Mouse (Mus musculus): ENCODE results near the gene A530016L24Rik. TPM values are rescaled to one million over a fixed set of nuclear protein-coding genes. Genes with fewer than 3 reads are reported as not detected.

A530016L24Rik gene
- polyA plus RNA-seq, 1 experiment from 2014 or later: 0.36 TPM

GRCm38 (mm10) chr12:112507264-112507663, 18.0 kb downstream of the A530016L24Rik start:
- WGBS: 35% methylated on average over 4 of the region's 4 CpGs
- no peak for DNase-seq (ENCODE audit: low spot score)
- no peak for ATAC-seq (replicated peaks; ENCODE audit: low FRiP score, low read depth)
- Histone ChIP-seq H3K9me3 (replicated peaks; ENCODE audit: low read length) (no peaks in the 10 kb centered on the region), H3K36me3 (ENCODE audit: insufficient read depth, low read length) (no peaks in the 10 kb centered on the region), H3K4me3 (replicated peaks; ENCODE audit: low read depth, low read length) (no peak overlapping the region), H3K27me3 (ENCODE audit: insufficient read depth, low read length) (peaks cover 15% of the 10 kb centered on the region), H3K9ac (ENCODE audit: low read depth, low read length) (no peak overlapping the region), H3K27ac (no peak overlapping the region), H3K4me2 (ENCODE audit: low read length) (no peak overlapping the region), H3K4me1 (replicated peaks; ENCODE audit: insufficient read depth, low read length) (no peaks in the 10 kb centered on the region)
- TF ChIP-seq CTCF (IDR thresholded peaks at IDR 0.05; ENCODE audit: low read depth): no peak

GRCm38 (mm10) chr12:112507984-112508383, 18.7 kb downstream of the A530016L24Rik start:
- Histone ChIP-seq H3K36me3 (ENCODE audit: insufficient read depth, low read length) (no peaks in the 10 kb centered on the region), H3K4me2 (ENCODE audit: low read length) (no peak overlapping the region), H3K4me1 (replicated peaks; ENCODE audit: insufficient read depth, low read length) (no peaks in the 10 kb centered on the region), H3K27ac (no peak overlapping the region), H3K9ac (ENCODE audit: low read depth, low read length) (no peak overlapping the region), H3K9me3 (replicated peaks; ENCODE audit: low read length) (no peaks in the 10 kb centered on the region), H3K27me3 (ENCODE audit: insufficient read depth, low read length) (peaks cover 15% of the 10 kb centered on the region), H3K4me3 (replicated peaks; ENCODE audit: low read depth, low read length) (no peak overlapping the region)
- DNase-seq (ENCODE audit: low spot score) (no peak), ATAC-seq (replicated peaks; ENCODE audit: low FRiP score, low read depth) (no peak)
- TF ChIP-seq CTCF (IDR thresholded peaks at IDR 0.05; ENCODE audit: low read depth): no peak
- 85% methylated on average over 3 of the region's 3 CpGs for WGBS

- Histone ChIP-seq H3K4me1 (replicated peaks; ENCODE audit: insufficient read depth, low read length) (no peaks in the 10 kb centered on the region), H3K4me2 (ENCODE audit: low read length) (0 out of 2 replicates have a peak overlapping the region, but pooled peaks have one; percentile 51), H3K36me3 (ENCODE audit: insufficient read depth, low read length) (no peaks in the 10 kb centered on the region), H3K9me3 (replicated peaks; ENCODE audit: low read length) (no peaks in the 10 kb centered on the region), H3K27me3 (ENCODE audit: insufficient read depth, low read length) (peaks cover 15% of the 10 kb centered on the region), H3K27ac (no peak overlapping the region), H3K9ac (ENCODE audit: low read depth, low read length) (no peak overlapping the region), H3K4me3 (replicated peaks; ENCODE audit: low read depth, low read length) (no peak overlapping the region)
- ATAC-seq (replicated peaks; ENCODE audit: low FRiP score, low read depth) (no peak), DNase-seq (ENCODE audit: low spot score) (no peak)
- 25% methylated on average over 7 of the region's 7 CpGs for WGBS
- TF ChIP-seq CTCF (IDR thresholded peaks at IDR 0.05; ENCODE audit: low read depth): no peak
These were observed 21.1 kb downstream of the A530016L24Rik start for GRCm38 (mm10) chr12:112510365-112510732.

GRCm38 (mm10) chr12:112510733-112511372, 21.6 kb downstream of the A530016L24Rik start:
- no peak for TF ChIP-seq CTCF (IDR thresholded peaks at IDR 0.05; ENCODE audit: low read depth)
- DNase-seq (ENCODE audit: low spot score) (peak; percentile 55), ATAC-seq (replicated peaks; ENCODE audit: low FRiP score, low read depth) (peak; percentile 69; the same call in 1 of the 2 replicates)
- Histone ChIP-seq H3K9ac (ENCODE audit: low read depth, low read length) (no peak overlapping the region), H3K27ac (no peak overlapping the region), H3K4me1 (replicated peaks; ENCODE audit: insufficient read depth, low read length) (no peaks in the 10 kb centered on the region), H3K27me3 (ENCODE audit: insufficient read depth, low read length) (peaks cover 15% of the 10 kb centered on the region), H3K4me2 (ENCODE audit: low read length) (peak overlapping the region; percentile 51), H3K36me3 (ENCODE audit: insufficient read depth, low read length) (no peaks in the 10 kb centered on the region), H3K4me3 (replicated peaks; ENCODE audit: low read depth, low read length) (0 out of 2 replicates have a peak overlapping the region, but pooled peaks have one; percentile 16), H3K9me3 (replicated peaks; ENCODE audit: low read length) (no peaks in the 10 kb centered on the region)
- 2% methylated on average over 62 of the region's 62 CpGs for WGBS

- Histone ChIP-seq H3K4me1 (replicated peaks; ENCODE audit: insufficient read depth, low read length) (no peaks in the 10 kb centered on the region; the same call in 1 of the 2 replicates), H3K4me3 (replicated peaks; ENCODE audit: low read depth, low read length) (no peak overlapping the region), H3K27me3 (ENCODE audit: insufficient read depth, low read length) (peaks cover 8% of the 10 kb centered on the region), H3K36me3 (ENCODE audit: insufficient read depth, low read length) (no peaks in the 10 kb centered on the region), H3K9ac (ENCODE audit: low read depth, low read length) (no peak overlapping the region), H3K27ac (no peak overlapping the region), H3K4me2 (ENCODE audit: low read length) (no peak overlapping the region), H3K9me3 (replicated peaks; ENCODE audit: low read length) (no peaks in the 10 kb centered on the region)
- DNase-seq (ENCODE audit: low spot score): no peak
- no peak; the same call in 1 of the 2 replicates for TF ChIP-seq CTCF (IDR thresholded peaks at IDR 0.05; ENCODE audit: low read depth)
- 58% methylated on average over 3 of the region's 3 CpGs for WGBS
- ATAC-seq (replicated peaks; ENCODE audit: low FRiP score, low read depth): no peak
These were observed 25.6 kb downstream of the A530016L24Rik start for GRCm38 (mm10) chr12:112514897-112515296.

- Histone ChIP-seq H3K27ac (no peak within 1 kb of the TSS), H3K9ac (ENCODE audit: low read depth, low read length) (no peak within 1 kb of the TSS), H3K4me3 (replicated peaks; ENCODE audit: low read depth, low read length) (no peak within 1 kb of the TSS), H3K27me3 (ENCODE audit: insufficient read depth, low read length) (no peaks in the 10 kb centered on the region), H3K36me3 (ENCODE audit: insufficient read depth, low read length) (no peaks in the 10 kb centered on the region), H3K4me2 (ENCODE audit: low read length) (no peak within 1 kb of the TSS), H3K9me3 (replicated peaks; ENCODE audit: low read length) (no peaks in the 10 kb centered on the region), H3K4me1 (replicated peaks; ENCODE audit: insufficient read depth, low read length) (no peaks in the 10 kb centered on the region; the same call in 1 of the 2 replicates)
- peak; percentile 74 for DNase-seq (ENCODE audit: low spot score)
- TF ChIP-seq CTCF (IDR thresholded peaks at IDR 0.05; ENCODE audit: low read depth): no peak
- peak; percentile 88 for ATAC-seq (replicated peaks; ENCODE audit: low FRiP score, low read depth)
- 9% methylated on average over 14 of the region's 14 CpGs for WGBS
These were observed 27.6 kb downstream of the A530016L24Rik start, which contains the start of gene Tmem179 for GRCm38 (mm10) chr12:112516697-112517337. TSS of gene Tmem179 (minus strand) at chr12:112516747.
